Mouse (Mus musculus) mouse trophoblast stem cell (cell line): ENCODE measurements around the gene Itpr2.

Source experiments
- in situ Hi-C, 2 experiments: fragments of 300-500 bp; cut with MseI, MboI; formaldehyde crosslinking; loops; 2 replicates in 1 of 2; 3 replicates in 1 of 2; pipeline ENCODE4 v1.15.1; 2025

The Itpr2 gene

DNA sequence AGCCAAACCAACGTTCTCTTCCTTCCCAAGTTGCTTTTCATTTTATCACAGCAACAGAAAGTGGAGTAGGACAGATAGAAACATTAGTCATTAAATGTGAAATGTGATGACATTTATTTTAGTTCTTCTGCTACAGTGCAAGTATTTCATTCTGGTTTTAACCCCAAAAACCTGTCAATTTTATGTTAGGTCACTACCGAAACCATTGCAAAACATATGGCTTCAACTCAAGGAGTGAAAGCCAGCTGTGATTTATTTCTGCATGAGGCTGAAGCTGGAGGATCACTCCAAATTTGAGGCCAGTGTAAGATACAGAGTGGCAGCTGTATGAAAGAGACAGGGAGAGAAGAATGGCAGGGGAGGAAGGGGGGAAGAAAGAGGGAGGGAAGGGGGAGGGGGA, 85.6 kb downstream of the Itpr2 start:
- in situ Hi-C loops, result no loop called here

DNA sequence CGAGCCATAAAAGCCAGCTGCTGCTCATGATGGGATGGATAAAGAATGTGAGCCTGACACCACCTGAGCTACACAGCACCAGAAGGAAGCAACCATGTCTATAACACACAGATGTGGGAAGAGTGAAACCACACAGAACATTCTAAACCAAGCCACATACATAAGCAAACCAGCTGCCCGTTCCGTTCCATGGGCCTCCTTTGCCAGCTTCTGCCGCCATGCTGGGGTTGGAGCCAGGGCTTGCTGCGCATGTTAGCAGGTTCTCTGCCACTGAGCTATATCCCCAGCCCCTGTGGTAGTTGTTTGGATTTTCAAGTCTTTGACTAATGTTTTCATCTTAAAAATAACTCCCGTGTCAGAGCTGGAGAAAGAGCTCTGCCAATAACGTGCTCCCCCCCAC, 87.9 kb downstream of the Itpr2 start:
- in situ Hi-C loops, result no loop called here

DNA sequence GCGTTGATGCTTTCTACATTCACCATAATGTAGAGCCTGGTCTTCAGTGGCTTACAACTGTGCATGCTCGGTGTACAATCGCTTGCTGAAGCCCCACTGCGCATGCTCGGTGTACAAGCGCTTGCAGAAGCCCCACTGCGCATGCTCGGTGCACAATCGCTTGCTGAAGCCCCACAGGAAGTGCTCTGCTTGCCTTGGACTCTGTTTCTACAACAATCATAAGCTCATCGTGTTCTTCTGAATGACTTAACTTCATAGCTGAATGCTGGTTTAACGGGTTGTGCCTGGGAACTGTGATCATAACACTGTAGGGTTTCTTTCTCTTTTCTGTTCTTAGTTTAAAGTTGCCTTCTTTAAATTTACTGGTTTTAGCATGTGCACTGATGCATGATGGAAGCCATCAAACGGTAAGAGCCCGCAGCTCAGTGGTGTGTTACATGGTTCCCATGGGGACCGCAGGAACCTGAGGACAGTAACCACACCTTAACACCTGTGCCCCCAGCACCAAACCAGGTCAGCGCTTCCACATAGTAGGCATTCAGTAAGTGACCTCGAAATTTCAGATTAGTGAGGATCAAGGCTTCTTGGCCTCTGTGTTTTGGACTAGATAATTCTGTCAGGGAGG, 90.5 kb downstream of the Itpr2 start:
- in situ Hi-C loops, result no loop called here

DNA sequence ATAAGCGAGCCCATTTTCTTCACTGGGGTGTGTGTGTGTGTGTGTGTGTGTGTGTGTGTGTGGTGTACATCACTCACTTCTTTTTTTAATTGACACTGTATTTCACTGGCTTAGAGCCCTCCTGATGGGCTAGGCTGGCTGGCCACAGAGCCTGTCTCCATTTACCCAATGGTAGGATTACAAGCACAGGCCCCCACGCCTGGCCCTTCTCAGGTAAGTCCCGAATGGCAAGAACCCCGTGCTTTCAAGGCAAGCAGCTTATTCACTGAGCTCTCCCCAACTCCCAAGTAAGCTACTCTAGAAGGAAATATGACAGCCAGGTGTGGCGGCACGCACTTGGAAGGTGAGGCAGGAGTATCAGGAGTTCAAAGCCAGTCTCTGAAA, 91.6 kb downstream of the Itpr2 start:
- in situ Hi-C loops, result no loop called here

DNA sequence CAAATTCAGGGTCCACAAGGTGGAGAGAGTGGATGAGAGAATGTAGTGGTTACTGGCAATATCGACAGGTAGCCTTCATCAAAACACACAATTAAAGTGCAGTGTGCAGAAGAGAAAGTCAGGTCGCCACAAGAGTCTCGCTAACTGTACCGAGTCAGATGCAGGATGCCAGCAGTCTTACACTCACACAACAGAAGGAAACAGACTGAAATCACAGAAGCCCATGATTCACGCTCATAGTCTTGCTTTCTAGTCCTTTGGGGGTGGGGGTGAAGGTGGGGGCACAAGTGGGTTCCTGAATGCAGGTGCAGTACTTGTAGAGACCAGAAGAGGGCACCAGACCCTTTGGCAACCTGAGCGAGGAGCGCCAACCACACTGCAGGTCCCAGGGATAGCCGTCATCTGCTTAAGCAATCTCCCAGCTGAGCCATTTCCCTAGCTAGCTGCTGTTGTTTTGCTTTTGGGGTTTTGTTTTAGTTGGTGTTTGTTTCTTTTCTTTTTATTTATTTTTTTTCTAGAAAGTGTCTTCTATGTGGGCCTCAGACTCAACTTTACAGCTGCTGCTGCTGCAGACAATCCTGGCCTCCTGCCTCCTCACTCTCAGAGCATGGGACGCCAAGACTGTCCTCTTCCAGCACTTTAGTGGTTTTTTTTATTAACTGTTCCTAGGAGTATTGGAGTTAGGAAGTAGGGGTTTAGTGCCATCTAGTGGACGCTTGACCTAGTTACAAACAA, 92.2 kb downstream of the Itpr2 start:
- in situ Hi-C loops, result no loop called here

DNA sequence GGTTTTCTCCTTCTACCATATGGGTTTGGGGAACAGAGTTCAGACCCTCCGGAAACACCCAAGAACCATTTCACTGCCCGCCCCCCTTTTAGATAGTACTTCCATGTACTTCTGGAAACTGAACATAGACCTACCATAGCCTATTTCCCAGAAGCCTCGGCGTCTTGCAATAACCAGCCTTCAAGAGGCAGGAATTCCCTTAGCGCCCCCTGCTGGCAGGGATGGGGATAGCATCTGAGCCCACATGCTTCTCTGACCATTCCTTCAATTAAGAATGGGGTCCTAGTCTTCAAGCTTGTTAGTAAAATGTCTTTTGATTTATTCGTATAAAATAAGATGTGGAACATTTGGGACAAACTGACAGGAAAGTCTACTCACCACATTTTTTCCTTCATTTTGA, 96.6 kb downstream of the Itpr2 start:
- in situ Hi-C loops, result no loop called here

DNA sequence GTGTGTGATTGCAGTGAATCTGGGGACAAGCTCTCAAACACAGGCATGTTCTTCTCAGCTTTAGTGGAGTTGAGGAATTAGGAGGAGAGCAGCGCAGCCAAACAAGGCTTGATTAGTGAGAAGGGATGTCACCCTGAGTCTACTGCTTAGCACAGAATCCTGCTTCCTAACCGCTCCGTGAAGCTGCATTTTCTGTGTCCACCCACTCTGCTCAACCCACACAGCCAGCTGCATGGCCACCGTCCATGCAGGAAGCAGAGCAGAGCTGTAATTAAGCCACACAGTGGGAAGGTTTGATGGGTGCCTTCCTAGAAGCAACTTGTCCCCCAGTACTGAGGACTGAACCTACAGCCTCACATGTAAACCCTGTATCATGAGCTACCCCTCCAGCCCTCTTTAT, 97.1 kb downstream of the Itpr2 start:
- in situ Hi-C loops, result no loop called here

DNA sequence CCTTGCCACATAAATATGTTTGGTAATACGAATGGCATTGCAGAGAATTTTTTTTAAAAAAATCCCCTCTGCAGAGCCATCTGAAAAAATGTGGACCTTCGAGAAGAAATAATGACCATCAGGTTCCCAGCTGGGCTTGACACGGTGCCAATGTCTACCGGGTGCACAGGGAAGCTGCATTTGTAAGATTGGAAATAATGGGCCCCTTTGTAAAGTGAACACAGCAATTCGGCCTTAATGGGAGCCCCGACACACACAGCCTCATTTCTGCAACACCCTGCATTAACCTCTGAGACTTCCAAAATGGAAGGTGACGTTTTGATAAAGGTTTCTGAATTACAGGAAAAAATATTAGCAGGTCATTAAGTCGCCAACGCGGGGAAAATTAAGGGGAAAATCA, 97.9 kb downstream of the Itpr2 start:
- in situ Hi-C loops, result no loop called here

DNA sequence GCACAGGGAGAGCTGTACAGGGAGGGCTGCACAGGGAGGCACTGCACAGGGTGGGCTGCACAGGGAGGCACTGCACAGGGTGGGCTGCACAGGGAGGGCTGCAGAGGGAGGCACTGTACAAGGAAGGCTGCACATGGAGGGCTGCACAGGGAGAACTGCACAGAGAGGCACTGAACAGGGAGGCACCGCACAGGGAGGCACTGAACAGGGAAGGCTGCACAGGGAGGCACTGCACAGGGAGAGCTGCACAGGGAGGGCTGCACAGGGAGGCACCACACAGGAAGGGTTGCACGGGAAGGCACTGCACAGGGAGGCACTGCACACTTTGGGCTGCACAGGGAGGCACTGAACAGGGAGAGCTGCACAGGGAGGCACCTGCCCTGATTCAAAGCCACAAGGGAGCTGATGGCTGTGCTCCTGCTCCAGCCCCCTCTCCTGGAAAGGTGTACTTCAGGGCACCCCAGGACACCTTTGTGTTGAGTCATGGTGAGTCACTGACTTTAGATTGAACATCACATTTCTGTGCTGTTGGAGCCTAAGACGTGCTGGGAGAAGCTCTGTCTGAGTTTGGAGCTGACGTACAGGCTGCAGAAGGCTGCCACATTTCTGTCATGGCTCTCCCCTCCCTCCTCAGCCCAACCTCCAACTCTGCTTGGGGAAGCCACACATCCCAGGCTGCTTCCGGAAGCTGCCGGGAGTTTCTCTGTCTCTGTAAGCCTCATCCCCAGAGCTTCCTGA, 98.9 kb downstream of the Itpr2 start:
- in situ Hi-C loops, result no loop called here

DNA sequence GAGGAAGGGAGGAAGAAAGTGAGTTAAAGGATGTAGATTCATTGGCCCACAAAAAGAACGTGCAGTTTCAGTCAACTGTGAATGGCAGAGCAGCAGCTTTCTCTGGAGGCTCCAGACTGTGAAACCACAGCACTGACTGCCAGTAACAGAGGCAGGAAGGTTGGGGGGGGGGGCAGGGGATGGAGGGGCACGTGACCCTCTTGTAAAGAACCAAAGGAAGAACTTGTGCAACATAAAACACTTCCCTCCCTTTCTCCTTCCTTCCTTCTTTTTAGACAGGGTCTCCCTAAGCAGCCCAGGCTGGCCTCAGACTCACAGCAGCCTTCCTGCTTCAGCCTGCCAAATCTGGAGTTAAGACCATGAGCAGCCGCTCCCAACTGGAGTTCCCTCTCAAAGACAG, 104.2 kb downstream of the Itpr2 start:
- in situ Hi-C loops, result no loop called here

DNA sequence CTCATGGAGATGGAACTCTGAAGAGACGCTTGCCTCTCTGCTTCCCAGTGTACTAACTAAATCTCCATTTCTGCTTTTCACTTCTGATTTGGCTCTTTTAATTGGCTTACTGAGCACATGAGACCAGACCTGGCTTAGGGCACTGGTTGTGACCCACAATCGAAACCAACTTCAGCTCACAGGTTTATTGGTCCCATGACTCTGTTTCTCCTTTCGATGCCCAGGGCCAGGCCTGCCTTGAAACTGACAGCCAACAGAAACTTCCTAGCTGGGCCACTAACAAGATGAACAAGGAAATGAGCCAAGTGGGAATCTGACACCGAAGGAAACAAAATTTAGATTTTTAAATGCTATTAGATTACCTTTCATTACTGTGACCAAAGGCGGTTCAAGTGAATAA, 105.8 kb downstream of the Itpr2 start:
- in situ Hi-C loops, result no loop called here

DNA sequence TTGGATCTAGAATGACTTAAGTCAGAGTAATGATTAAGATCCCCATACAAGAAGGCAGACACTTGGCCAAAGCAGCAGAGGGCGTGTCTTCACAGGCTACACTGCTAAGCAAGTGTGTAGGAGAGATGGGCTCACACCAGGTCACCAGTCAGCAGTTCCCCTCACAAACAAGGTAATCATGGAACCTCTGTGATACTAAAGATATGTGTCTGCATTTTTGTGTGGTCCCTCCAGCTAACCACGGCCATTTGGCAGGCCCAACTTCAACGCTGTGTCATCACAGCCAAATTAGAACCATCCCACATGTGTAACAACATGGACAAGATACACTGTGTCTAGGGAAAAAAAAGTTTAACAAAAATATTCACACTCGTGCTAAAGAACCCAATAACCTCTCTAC, 106.4 kb downstream of the Itpr2 start:
- in situ Hi-C loops, result no loop called here

DNA sequence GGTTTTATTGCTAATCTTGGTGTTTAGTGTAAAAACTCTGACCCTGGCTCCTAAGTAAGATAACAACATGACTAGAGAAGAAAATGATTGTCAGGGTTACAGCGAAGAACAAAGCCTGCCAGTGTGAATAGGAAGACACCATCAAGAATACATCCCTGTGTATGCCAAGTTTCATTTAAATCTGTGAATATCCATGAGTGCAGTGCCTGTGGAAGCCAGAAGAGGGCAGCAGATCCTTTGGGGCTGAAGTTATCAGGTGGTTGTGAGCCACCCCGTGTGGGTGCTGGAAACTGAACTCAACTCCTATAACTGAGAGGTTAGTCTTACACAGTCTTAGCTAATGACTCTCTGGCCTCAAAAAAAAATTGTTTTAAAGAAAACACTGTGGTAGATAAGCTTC, 109.8 kb downstream of the Itpr2 start:
- in situ Hi-C loops, result no loop called here

DNA sequence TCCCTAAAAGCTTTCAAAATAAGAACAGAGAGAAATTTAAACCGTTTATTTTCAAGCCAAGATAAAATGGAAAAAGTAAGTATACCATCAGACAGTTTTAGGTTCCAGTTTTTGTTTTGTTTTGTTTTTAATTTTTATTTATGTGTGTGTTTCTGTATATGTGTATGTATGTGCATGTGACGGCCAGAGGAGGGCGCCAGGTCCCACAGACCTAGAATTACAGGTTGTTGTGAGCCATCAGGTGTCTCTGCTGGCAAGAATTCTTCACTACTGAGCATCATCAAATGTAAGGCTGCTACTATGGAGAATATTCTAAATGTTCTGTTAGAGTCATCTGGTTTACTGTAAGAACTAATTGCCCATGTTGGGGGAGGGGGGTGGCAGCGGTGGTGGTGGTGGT, 111.9 kb downstream of the Itpr2 start:
- in situ Hi-C loops, result no loop called here

DNA sequence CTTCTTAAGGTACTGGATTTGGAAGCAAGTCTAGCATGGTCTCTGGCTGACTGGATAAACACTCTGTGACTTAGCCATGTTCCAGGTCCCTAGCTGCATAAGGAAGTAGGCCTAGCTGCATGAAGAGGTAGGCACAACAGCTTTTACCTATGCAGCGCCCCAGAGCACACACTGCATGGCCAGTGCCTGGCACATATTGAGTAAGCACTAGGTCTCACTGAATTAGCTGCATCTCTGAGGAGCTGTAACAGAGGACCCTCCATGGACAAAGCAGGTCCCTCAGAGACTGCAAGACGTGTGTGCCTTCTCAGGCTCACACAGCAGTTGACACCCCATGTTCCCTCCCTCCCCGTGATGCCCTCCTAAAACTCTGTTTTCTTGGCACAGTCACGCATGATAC, 114.0 kb downstream of the Itpr2 start:
- in situ Hi-C loops, result no loop called here

DNA sequence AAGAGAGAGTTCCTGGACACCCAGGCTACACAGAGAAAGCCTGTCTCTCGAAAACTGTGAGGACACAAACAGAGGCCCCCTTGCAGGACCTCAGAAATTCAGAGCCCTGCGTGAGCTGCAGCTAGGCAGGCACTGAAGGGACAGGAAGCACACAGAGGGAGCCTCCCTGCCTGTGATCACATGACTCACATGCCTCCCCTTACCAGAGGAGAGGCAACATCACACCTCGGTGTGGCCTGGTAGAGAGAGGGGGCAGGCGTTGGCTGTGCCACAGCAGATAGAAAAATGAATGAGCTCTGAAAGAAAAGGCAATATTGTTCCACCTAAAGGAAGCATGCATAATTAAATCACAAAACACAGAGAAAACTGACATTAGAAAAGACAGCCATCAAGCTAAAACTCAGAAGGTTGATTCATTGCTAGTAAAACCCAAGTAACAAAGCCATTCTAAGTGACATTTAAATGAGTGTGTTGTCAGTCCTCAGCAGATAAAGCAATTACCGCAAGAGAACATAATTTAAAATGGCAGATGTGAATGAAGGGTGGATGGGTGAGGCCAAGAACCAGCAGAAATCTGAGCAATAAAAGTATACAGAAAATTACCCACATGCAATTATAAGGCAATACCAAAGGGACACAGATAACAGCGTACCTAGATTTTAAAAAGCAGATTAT, 114.8 kb downstream of the Itpr2 start:
- in situ Hi-C loops, result no loop called here

DNA sequence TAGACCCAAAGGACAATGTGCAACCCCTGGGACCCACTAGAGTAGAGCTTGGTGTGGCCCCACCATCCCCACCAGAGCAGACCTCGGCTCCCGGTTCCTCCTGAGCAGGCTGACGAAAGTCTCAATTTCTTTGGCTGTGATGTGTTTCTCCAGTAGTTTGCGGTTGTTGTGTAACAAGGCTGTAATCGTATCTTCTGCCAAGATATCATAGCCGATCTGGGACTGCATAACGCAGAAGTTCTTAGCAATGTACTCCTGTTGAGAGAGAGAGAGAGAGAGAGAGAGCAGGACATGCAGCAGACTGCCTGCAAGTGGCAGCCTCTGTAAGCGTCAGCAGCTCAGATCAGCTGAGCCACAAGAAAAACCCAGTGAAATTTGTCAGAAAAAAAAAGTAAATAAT, 122.8 kb downstream of the Itpr2 start:
- in situ Hi-C loops, result no loop called here

DNA sequence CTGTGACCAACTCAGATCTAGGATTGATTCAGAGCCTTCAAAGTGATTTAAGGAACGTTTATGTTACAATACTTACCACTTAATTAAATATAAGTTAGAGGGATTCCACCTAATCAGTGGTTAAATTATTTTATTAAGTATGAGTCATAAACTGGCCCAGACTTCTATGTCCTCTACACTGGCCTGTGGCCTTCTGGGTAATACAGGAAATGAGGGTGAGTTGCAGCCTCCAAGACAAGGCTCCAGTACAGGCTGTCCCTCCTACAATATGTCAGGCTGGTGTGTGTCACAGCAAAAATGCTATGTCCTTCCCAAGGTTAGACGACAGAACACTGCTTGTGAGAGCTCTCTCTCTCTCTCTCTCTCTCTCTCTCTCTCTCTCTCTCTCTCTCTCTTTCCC, 130.5 kb downstream of the Itpr2 start:
- in situ Hi-C loops, result no loop called here

DNA sequence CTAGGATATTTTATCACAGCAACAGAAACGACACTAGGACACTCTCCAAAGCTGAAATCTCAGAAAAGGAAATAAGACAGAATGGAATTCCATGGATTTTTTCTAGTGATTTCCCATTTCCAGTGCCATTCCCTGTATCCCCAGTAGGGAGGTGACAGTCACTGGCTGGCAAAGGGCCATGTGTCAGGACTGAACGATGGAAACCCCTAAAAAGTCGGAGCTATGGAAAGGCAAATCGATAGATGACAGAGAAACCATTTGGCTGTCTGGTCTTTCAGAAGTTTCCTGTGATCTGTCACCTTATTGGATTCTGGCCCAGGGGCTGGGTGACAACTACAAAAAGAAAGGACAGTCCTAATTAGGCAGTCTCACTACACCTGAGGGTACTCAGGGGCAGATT, 135.8 kb downstream of the Itpr2 start:
- in situ Hi-C loops, result no loop called here

DNA sequence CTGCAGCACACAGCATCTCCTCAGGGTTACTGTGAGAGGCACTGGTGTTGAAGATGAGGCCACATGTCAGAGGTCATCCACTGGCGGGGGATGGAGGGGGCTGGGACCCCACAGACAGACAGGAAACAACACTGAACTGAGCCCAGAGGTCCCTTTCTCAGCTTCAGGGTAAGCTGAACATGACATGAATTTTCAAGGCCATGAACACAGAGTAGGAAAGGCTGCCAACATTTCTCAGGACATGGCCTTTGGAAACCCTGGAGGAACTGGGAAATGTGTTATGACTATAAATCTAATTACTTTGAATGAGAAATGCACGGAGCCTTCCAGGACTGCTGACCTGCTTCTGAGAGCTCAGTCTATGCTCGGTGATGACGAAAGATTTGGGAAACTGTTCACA, 144.1 kb downstream of the Itpr2 start:
- in situ Hi-C loops, result no loop called here

DNA sequence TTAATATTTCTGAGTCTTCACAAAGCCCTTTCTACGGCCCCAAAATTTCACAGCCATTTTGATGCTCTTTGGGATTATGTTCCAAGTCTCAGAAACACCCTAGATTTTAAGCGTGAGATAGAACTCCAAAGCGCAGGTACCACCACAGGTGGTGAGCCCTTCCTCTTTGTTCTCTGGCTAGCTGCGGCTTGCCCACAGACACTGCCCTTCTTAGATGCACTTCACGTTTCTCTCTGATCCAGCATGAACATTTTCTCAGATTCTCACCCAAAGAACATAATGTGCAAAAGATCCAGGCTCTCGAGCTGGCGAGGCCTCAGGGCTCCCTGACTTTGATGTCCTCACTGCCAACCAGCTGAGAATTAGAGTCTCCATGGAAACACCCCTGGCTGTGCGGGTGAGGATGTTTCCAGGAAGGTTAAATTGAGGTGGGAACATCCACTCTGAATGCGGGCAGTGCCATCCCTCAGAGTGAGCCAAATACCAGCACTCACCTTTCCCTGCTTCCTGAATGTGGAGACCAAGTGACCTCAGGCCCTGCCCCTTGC, 149.7 kb downstream of the Itpr2 start:
- in situ Hi-C loops, result no loop called here

DNA sequence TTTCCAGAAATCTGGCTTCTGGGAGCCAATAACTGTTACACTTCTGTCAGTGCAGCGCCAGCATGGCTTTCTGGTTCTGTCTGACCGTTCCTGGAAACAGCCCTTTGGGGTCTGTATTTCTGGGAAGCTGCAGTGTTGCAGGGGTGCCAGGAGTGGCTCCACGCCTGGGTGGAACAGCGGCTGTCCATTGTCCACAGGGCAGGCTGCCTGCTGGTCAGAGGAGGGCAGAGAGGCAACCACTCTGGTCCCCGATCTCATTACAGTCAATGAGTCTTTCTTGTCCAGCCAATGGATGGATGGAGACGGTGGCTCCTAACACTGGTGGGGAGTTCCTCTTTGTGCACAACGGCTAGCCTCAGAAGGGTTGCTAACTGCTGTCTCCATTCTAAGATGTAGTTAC, 150.2 kb downstream of the Itpr2 start:
- in situ Hi-C loops, result no loop called here
